Mouse (Mus musculus): Measurements from ENCODE around the gene Elp5. TPM values are rescaled to one million over a fixed set of nuclear protein-coding genes. Genes with fewer than 3 reads are reported as not detected.

Gene Elp5
- total RNA-seq, 2 experiments from 2014 or later: 52.4 to 59.0 TPM

DNA sequence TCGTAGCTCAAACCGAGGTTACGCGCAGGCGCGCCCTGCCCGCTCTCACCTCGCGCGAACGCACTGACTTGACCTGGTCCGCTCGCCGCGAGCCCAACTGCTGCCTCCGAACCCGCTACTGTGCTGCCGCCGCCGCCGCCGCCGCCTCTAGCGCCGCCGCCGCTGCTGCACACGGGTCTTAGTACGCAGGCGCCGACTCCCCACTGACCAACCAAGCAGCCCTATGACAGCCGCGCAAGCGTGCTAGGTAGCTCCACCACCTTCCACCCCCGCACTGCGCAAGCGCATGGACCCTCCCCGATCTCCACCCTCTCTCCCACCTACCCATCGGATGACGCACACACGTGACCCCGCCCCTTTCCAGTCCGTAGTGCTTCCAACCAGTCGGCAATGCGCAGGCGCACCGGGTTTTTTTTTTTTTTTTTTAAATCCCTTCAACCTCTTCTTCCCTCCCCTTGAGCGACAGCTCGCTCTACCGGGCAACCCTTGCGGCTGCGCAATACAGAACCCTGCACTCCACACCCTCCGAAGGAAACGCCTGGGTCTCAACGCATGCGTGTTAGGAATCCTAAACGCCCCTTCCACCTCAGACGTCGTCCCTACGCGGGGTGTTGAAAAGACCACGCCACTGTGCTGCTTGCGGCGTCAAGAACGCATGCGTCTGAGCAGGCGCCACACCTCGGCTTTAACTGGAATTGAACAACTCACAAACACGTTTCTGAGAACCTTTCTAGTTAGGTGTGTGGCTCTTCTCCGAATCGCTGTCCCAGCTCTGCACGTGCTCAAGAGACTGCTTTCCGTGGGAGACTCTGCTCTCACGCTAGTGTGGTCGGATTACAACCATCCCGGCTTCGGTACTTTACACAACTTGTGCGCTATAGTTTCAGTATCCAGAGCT is 61.0 kb downstream of the Elp5 start, which contains the start of gene Eif5a:
Eif5a (minus strand) TSS at position 845 of the 898 bp plus-strand sequence.
- intact Hi-C loops (cut with DNase I): loop anchor here (2.0 to 5.0 kb wide), 2 partner anchors 41 to 56 kb away; partner anchors contain the start of gene Kctd11
- peak; percentile 100 for DNase-seq

DNA sequence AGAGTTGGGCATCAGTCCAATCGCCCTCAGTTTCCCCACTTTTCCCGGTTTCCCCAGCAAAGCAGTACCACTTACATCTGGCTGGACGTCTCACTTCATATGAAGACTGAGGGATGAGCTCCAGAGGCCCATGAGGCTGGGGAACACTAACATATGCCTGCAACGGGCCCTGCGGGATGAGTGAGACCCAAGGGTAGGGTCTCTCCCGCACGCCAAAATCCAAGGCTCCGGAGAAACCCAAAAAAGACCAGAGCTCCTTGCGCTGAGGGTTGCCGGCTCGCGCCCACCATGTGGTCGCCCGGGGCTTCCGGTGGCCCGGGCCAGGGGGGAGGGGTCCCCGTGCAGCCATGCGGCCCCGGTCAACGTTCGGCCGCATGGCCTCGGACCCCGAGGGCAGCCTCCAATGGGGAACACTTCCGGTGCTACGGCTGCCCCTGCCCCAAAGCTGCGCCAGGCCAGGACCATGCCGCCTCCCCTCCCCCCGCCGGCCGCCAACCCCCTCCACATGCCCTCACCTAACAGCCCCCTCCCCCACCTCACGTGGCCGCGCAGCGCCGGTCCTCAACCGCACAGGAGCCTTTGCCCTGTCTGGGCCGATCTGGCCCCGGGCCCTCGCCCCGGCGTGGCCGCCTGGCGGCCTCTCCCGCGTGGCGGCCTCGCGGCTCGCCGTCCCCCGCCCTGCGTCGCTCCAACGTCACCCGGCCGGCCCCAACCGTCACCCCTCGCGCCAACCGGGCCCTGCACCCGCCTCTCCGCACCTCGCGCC is 61.9 kb downstream of the Elp5 start:
- intact Hi-C loops (cut with DNase I): loop anchor here (2.0 to 5.0 kb wide), 2 partner anchors 40 to 57 kb away; partner anchors contain the start of gene Kctd11
- peak; percentile 21 to 31 for DNase-seq

DNA sequence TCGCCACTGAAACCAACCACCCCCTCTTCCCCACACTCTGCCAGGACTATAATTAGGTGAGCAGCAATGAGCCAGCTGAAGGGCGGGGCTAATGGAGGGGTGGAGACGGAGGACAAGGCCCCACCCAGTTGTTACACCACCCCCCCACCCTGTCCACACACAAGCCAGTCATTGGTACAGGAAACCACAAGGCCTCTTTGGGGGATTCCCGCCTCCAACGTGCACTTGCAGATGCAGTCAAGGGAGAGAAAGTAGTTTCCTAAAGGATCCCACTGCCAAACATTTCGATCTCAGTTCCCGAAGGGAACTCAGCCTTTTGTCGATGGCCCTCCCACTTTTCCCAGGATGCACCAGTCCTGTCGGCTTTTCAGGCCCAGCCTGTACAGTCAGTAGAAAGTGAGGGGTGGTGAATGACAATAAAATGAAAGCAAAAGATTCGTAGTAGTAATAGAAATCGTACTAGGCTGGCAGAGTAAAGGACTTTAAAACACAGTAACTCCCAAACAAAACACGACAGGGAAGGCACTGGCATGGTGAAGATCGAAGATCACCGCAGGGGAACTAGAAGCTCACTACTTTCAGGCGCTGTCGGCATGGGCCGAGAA is 62.6 kb downstream of the Elp5 start:
- intact Hi-C loops (cut with DNase I): loop anchor here (2.0 to 10.0 kb wide), 3 partner anchors 39 to 815 kb away; partner anchors contain the start of gene Kctd11

DNA sequence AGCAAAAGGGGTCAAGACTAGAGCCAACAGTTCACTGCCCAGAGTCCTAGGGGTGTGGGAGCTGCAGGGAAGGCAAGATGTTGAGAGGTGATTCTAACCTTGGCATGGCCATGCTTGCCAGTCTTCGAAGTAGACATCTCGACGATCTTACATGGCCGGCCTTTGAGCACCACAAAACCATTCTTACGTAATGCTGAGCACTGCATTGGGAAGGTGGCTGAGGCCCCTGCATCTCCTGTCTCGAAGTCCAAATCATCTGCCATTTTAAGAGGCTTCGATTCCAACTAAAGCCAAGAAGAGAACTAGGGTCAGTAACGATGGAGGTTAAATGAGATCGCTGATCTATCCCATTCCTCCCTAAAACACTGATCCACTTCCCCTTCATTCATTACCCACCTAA is 63.3 kb downstream of the Elp5 start:
- DNase-seq: no peak
- intact Hi-C loops (cut with DNase I): loop anchor here (10.0 kb wide), 1 partner anchor 814 kb away; no protein-coding TSS in a partner anchor

More for the DNA sequence above, 62.6 kb downstream of the Elp5 start:
- DNase-seq: peak; percentile 77 to 85

Small RNA genes within 50 kb of the gene (microRNA-seq; reads per million reads assigned to microRNA genes)
- gene Gm44349 (0 reads per million in 2 experiments), gene Mir324 (2,686 to 11,995 reads per million in 2 experiments)

Other genes starting within 250 kb of the Elp5 start
- 10 to 100 TPM; 35.6 to 37.5 TPM for gene Polr2a, start 223.9 kb downstream of the Elp5 start, total RNA-seq (2021)
- under 1 TPM in 1 of 2 experiments, not detected in 1; 0.12 TPM for gene Slc35g3, start 220.5 kb downstream of the Elp5 start, total RNA-seq (2021)
- 10 to 100 TPM; 36.5 to 43.3 TPM for gene Zbtb4, start 216.6 kb downstream of the Elp5 start, total RNA-seq (2021)
- 1 to 10 TPM; 5.4 to 6.0 TPM for gene Chrnb1, start 186.6 kb downstream of the Elp5 start, total RNA-seq (2021)
- 1 to 10 TPM; 2.6 to 2.8 TPM for gene Fgf11, start 180.7 kb downstream of the Elp5 start, total RNA-seq (2021)
- gene Tmem102, start 176.9 kb downstream of the Elp5 start, total RNA-seq (2021): under 1 TPM; 0.54 to 0.65 TPM
- not detected for gene Gm39566, start 167.2 kb downstream of the Elp5 start, total RNA-seq (2021)
- gene Spem2, start 164.1 kb downstream of the Elp5 start, total RNA-seq (2021): not detected
- gene Spem1, start 160.3 kb downstream of the Elp5 start, total RNA-seq (2021): not detected
- gene Nlgn2, start 144.7 kb downstream of the Elp5 start, total RNA-seq (2021): 10 to 100 TPM in 1 of 2 experiments, 1 to 10 TPM in 1; 7.9 to 10.4 TPM
- 100 to 1,000 TPM; 134 to 138 TPM for gene Tmem256, start 144.0 kb downstream of the Elp5 start, total RNA-seq (2021)
- gene Plscr3, start 136.1 kb downstream of the Elp5 start, total RNA-seq (2021): 10 to 100 TPM; 34.0 to 35.9 TPM
- under 1 TPM in 1 of 2 experiments, not detected in 1; 0.24 TPM for gene Tnk1, start 123.8 kb downstream of the Elp5 start, total RNA-seq (2021)
- not detected for gene Tmem95, start 104.5 kb downstream of the Elp5 start, total RNA-seq (2021)
- gene Kctd11, start 101.1 kb downstream of the Elp5 start, total RNA-seq (2021): 1 to 10 TPM; 3.1 to 3.8 TPM
- gene Acap1, start 87.0 kb downstream of the Elp5 start, total RNA-seq (2021): 1 to 10 TPM; 2.3 to 6.8 TPM
- 1 to 10 TPM in 1 of 2 experiments, under 1 TPM in 1; 0.95 to 1.1 TPM for gene 2810408A11Rik, start 81.5 kb downstream of the Elp5 start, total RNA-seq (2021)
- 10 to 100 TPM; 43.5 to 45.8 TPM for gene Neurl4, start 81.4 kb downstream of the Elp5 start, total RNA-seq (2021)
- 10 to 100 TPM; 28.8 to 30.6 TPM for gene Gps2, start 68.6 kb downstream of the Elp5 start, total RNA-seq (2021)
- gene Eif5a, start 60.6 kb downstream of the Elp5 start, total RNA-seq (2021): 100 to 1,000 TPM; 434 to 455 TPM
- 10 to 100 TPM; 14.4 to 21.8 TPM for gene Ybx2, start 46.7 kb downstream of the Elp5 start, total RNA-seq (2021)
- gene Slc2a4, start 34.3 kb downstream of the Elp5 start, total RNA-seq (2021): 100 to 1,000 TPM; 206 to 234 TPM
- gene Cldn7, start 17.7 kb downstream of the Elp5 start, total RNA-seq (2021): under 1 TPM in 1 of 2 experiments, not detected in 1; 0.48 TPM
- gene Ctdnep1, start 1.4 kb downstream of the Elp5 start, total RNA-seq (2021): 100 to 1,000 TPM; 143 to 147 TPM
- 100 to 1,000 TPM; 249 to 257 TPM for gene Gabarap, start 8.6 kb upstream of the Elp5 start, total RNA-seq (2021)
- gene Phf23, start 13.3 kb upstream of the Elp5 start, total RNA-seq (2021): 10 to 100 TPM; 27.4 to 31.5 TPM
- 1 to 10 TPM; 7.2 to 9.2 TPM for gene Dvl2, start 18.1 kb upstream of the Elp5 start, total RNA-seq (2021)
- 1,000 to 10,000 TPM; 1,350 to 1,353 TPM for gene Acadvl, start 32.9 kb upstream of the Elp5 start, total RNA-seq (2021)
- 10 to 100 TPM; 10.4 to 11.2 TPM for gene Dlg4, start 34.4 kb upstream of the Elp5 start, total RNA-seq (2021)
- gene Asgr1, start 71.6 kb upstream of the Elp5 start, total RNA-seq (2021): not detected
- gene Asgr2, start 110.1 kb upstream of the Elp5 start, total RNA-seq (2021): under 1 TPM in 1 of 2 experiments, not detected in 1; 0.45 TPM
- gene Mgl2, start 147.8 kb upstream of the Elp5 start, total RNA-seq (2021): 1 to 10 TPM; 2.2 to 2.7 TPM
- 1 to 10 TPM; 1.7 to 2.2 TPM for gene Clec10a, start 173.7 kb upstream of the Elp5 start, total RNA-seq (2021)
- gene Slc16a11, start 230.2 kb upstream of the Elp5 start, total RNA-seq (2021): under 1 TPM; 0.76 to 0.90 TPM
- gene Slc16a13, start 238.5 kb upstream of the Elp5 start, total RNA-seq (2021): 1 to 10 TPM; 4.2 to 5.8 TPM
- gene Bcl6b, start 247.3 kb upstream of the Elp5 start, total RNA-seq (2021): 10 to 100 TPM; 26.1 to 32.5 TPM

Measured in heart, postnatal 14 days (tissue).